Mouse (Mus musculus): ENCODE measurements around the gene Pard6b.

DNA sequence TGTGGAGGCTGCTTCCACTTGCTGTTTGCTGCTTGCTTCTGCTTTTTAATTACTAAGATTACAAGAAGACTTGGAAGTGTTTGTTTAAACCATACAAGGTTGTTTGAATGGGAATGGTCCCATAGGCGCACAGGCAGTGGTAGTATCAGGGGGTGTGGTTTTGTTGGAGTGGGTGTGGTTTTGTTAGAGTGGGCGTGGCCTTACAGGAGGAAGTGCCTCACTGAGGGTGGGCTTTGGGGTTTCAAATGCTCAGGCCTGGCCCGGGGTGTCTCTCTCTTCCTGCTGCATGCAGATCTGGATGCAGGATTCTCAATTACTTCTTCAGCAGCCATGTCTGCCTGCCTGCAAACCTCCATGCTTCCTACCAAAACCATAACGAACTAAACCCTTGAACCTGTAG, 40.1 kb downstream of the Pard6b start:
- TF ChIP-seq CTCF (conservative IDR thresholded peaks at IDR 0.05 in 1 of 2, IDR thresholded peaks at IDR 0.05 in 1 of 2; ENCODE audit: low read depth in 2 of 2, low read length in 2 of 2) (no peak), ZNF384 (IDR thresholded peaks at IDR 0.05; ENCODE audit: low read depth, low read length) (no peak), POLR2AphosphoS2 (IDR thresholded peaks at IDR 0.05; ENCODE audit: low read depth, low read length) (no peak), RAD21 (IDR thresholded peaks at IDR 0.05; ENCODE audit: low read depth, low read length) (no peak), CHD2 (IDR thresholded peaks at IDR 0.05; ENCODE audit: low read length) (no peak), USF1 (IDR thresholded peaks at IDR 0.05; ENCODE audit: low read depth, low read length) (no peak), E2F4 (IDR thresholded peaks at IDR 0.05; ENCODE audit: insufficient replicate concordance, low read depth, low read length) (no peak), GABPA (IDR thresholded peaks at IDR 0.05; ENCODE audit: insufficient replicate concordance, low read depth, low read length) (no peak), MAZ (IDR thresholded peaks at IDR 0.05; ENCODE audit: low read depth, low read length) (no peak), ETS1 (conservative IDR thresholded peaks at IDR 0.05; ENCODE audit: low read depth, low read length) (no peak), TBP (conservative IDR thresholded peaks at IDR 0.05; ENCODE audit: low read depth, low read length) (no peak), POLR2A (IDR thresholded peaks at IDR 0.05; ENCODE audit: low read depth, low read length) (no peak), MEF2A (IDR thresholded peaks at IDR 0.05; ENCODE audit: borderline replicate concordance, low read depth, low read length) (no peak)

Data from CH12.LX (cell line).